Mouse (Mus musculus) heart, adult 2 months (tissue): ENCODE measurements around the gene Pcdh15.

ENCODE experiments used
- CTCF ChIP-seq: fragments of 200-600 bp; IDR thresholded peaks from 2 replicates; pipeline ENCODE4 v1.8.1; 2022; ENCODE audit warnings: antibody characterized with exemption, mild to moderate bottlenecking, moderate library complexity
- EP300 ChIP-seq: fragments of 200-500 bp; IDR thresholded peaks from 2 replicates; pipeline ENCODE4 v1.6.1; 2011; ENCODE audit warnings: low read depth, low read length, control low read depth; ENCODE audit not compliant: insufficient read depth
- POLR2A ChIP-seq: fragments of 200-500 bp; IDR thresholded peaks from 2 replicates; pipeline ENCODE4 v1.6.1; 2011; ENCODE audit warnings: mild to moderate bottlenecking, low read depth, low read length, control low read depth; ENCODE audit not compliant: insufficient read depth

- TF ChIP-seq POLR2A (no peak), CTCF (no peak), EP300 (no peak)
Measured at GRCm38 (mm10) chr10:74591799-74592198, 1492.7 kb downstream of the Pcdh15 start.
